Mouse (Mus musculus): ENCODE measurements around the gene Ptch2. TPM values are rescaled to one million over a fixed set of nuclear protein-coding genes. Genes with fewer than 3 reads are reported as not detected.

The Ptch2 gene
- polyA plus RNA-seq, 1 experiment from 2014 or later: 4.0 TPM

GRCm38 (mm10) chr4:117123546-117124217, 27.8 kb downstream of the Ptch2 start:
- 87% methylated on average over 7 of the region's 9 CpGs for WGBS
- Histone ChIP-seq H3K9me3 (replicated peaks) (no peaks in the 10 kb centered on the region), H3K4me2 (no peak overlapping the region), H3K36me3 (ENCODE audit: poor library complexity, severe bottlenecking) (peaks cover 7% of the 10 kb centered on the region), H3K4me3 (no peak overlapping the region), H3K27me3 (no peaks in the 10 kb centered on the region), H3K4me1 (peaks cover 30% of the 10 kb centered on the region), H3K9ac (no peak overlapping the region), H3K27ac (no peak overlapping the region)
- no peak for ATAC-seq

DNA sequence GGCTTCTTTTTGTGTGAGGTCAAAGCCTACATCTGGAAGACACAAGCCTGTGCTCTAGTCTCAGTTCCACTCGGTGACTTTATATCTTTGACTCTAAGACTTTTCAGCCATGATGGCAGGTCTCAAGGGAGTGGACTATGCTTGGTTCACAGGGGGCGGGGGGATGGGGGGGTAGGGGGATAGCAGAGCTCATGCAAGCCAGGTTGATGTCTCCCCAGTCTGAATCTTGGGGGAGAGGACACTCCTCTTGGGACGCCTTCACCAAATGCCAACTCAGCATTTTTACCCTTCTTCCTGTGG, 28.3 kb downstream of the Ptch2 start:
- Histone ChIP-seq H3K27ac (no peak overlapping the region), H3K9ac (no peak overlapping the region), H3K27me3 (no peaks in the 10 kb centered on the region), H3K9me3 (replicated peaks) (no peaks in the 10 kb centered on the region), H3K4me3 (no peak overlapping the region), H3K36me3 (ENCODE audit: poor library complexity, severe bottlenecking) (peaks cover 12% of the 10 kb centered on the region), H3K4me1 (peaks cover 30% of the 10 kb centered on the region), H3K4me2 (no peak overlapping the region)
- WGBS: 96% methylated on average over 3 of the region's 3 CpGs
- no peak for ATAC-seq

DNA sequence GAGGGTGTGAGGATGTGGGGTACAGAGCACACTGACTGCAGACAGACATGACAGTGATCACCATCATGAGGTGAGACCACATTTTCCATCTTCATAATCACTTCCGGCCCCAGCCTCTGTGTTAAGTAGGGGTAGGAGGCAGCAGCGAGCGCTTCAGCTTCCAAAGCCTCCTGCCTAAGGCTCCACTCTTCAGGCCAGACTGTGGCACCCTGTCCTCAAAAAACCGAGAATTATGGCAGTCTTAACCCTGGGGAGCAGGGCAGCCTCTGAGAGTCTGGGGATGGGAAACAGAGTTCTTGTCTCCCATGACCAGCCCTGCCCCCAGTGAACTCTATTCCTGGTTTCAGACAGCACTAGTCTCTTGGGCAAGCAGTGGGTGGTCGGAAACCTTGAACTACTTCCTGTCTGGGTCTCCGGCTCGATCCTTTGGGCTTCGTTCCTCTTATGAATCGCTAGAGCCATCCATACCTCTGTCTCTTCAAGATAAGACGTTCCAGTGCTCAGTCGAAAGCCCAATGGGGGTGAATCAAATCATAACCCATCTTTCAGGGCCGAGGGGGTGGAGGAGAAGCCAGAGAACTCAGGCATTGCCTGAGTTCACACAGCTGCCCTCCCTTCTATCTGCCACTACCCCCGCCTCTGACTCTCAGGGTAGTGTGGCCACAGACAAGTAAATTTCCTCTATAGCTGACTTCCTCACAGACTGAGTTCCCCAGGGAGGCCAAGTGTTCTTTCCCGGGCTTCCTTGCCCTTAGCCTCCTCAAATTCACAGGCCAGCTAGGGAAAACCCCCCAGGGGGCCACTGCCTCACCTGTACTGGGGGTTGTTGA, 28.9 kb downstream of the Ptch2 start:
- Histone ChIP-seq H3K4me3 (no peak overlapping the region), H3K4me1 (peaks cover 28% of the 10 kb centered on the region), H3K27ac (peak overlapping the region; percentile 75), H3K9me3 (replicated peaks) (no peaks in the 10 kb centered on the region), H3K27me3 (no peaks in the 10 kb centered on the region), H3K4me2 (peak overlapping the region; percentile 39), H3K9ac (peak overlapping the region; percentile 55), H3K36me3 (ENCODE audit: poor library complexity, severe bottlenecking) (peaks cover 16% of the 10 kb centered on the region)
- no peak for ATAC-seq
- 80% methylated on average over 14 of the region's 14 CpGs for WGBS

DNA sequence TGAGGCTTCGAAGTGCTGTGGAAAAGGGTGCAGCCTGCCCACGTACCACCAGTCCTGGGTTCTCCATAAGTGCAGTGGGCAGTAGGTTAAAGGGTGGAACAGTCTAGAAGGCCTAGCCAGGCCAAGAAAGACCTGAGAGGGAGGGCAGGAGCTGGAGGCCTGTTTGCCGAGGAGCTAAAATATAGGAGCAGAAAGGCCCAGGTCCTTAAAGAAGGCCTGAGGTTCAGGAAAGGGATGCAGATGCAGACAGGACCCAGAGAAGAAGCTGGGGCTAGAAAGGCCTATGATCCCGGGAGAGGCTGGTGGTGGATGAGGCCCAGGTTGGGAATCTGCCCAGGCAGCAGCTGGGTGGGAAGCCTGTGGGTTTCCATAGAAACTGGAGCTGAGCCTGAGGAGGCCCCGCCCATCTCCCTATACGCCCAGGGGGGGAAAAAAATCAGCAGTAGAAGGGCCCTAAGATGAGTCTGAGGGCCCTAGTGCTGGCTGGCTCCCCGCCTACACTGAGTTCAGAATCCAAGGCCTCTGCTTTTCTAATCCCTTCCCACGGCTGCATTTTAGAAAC, 29.6 kb downstream of the Ptch2 start, which contains the start of gene Btbd19:
Gene Btbd19 (minus strand): TSS at position 378 of the 562 bp plus-strand sequence.
- peak; percentile 51 for ATAC-seq

GRCm38 (mm10) chr4:117125910-117126674, 30.2 kb downstream of the Ptch2 start:
- peak overlapping the region; percentile 39 for H3K4me2 ChIP-seq
- H3K4me1 ChIP-seq: peaks cover 29% of the 10 kb centered on the region
- H3K9me3 ChIP-seq (replicated peaks): no peaks in the 10 kb centered on the region
- no peak for ATAC-seq
- H3K36me3 ChIP-seq (ENCODE audit: poor library complexity, severe bottlenecking): peaks cover 27% of the 10 kb centered on the region
- 0 out of 2 replicates have a peak overlapping the region, but pooled peaks have one; percentile 55 for H3K9ac ChIP-seq
- H3K27me3 ChIP-seq: 0 out of 2 replicates have a peak, but pooled peaks cover 5% of the 10 kb centered on the region
- 54% methylated on average over 15 of the region's 15 CpGs for WGBS
- peak overlapping the region; percentile 75 for H3K27ac ChIP-seq
- no peak overlapping the region for H3K4me3 ChIP-seq

More for the DNA sequence above, 29.6 kb downstream of the Ptch2 start, which contains the start of gene Btbd19:
- Histone ChIP-seq H3K27me3 (0 out of 2 replicates have a peak, but pooled peaks cover under 1% of the 10 kb centered on the region), H3K4me2 (peak within 1 kb of the TSS; percentile 39), H3K4me1 (peaks cover 25% of the 10 kb centered on the region), H3K4me3 (no peak within 1 kb of the TSS), H3K36me3 (ENCODE audit: poor library complexity, severe bottlenecking) (peaks cover 23% of the 10 kb centered on the region), H3K27ac (peak within 1 kb of the TSS; percentile 75), H3K9me3 (replicated peaks) (no peaks in the 10 kb centered on the region), H3K9ac (peak within 1 kb of the TSS; percentile 55)
- 31% methylated on average over 8 of the region's 8 CpGs for WGBS

DNA sequence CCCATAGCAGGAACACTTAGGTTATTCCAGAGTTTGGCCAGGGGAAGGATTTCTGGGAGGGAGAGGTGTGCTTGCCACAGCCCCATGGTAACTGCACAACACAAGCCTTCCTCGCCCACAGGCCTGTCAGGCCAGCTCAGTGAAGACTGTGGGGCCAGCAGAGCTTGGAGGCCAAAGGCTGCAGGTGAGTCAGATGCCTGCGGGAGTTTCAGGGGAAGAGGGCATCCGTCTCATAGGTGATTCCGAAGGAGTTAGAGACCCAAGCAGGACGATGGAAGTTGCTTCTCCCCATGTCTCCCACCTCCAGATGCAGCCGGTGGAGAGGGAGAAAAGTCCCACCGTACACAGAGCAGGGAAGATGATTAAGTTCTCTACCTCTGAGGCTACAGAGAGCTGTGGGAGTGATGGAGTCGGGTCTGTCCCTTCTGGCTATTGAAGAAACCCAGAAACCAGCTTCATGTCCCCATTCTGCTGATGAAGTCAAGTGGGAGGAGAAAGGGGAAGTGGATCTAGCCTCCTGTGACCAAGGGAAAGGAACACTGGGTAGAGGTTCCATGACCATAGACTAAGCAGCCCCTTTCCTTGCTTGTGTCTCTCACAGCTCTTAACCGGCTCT, 30.9 kb downstream of the Ptch2 start, which contains the start of gene Tctex1d4:
Gene Tctex1d4 (plus strand): TSS at position 120 of the 616 bp plus-strand sequence.
- Histone ChIP-seq H3K4me3 (no peak within 1 kb of the TSS), H3K4me1 (peaks cover 36% of the 10 kb centered on the region), H3K4me2 (peak within 1 kb of the TSS; percentile 39), H3K27ac (peak within 1 kb of the TSS; percentile 75), H3K36me3 (ENCODE audit: poor library complexity, severe bottlenecking) (peaks cover 27% of the 10 kb centered on the region), H3K9ac (peak within 1 kb of the TSS; percentile 55; the same call in 1 of the 2 replicates), H3K27me3 (peaks cover 12% of the 10 kb centered on the region; the same call in 1 of the 2 replicates), H3K9me3 (replicated peaks) (no peaks in the 10 kb centered on the region)
- ATAC-seq: no peak
- WGBS: 86% methylated on average over 9 of the region's 9 CpGs

DNA sequence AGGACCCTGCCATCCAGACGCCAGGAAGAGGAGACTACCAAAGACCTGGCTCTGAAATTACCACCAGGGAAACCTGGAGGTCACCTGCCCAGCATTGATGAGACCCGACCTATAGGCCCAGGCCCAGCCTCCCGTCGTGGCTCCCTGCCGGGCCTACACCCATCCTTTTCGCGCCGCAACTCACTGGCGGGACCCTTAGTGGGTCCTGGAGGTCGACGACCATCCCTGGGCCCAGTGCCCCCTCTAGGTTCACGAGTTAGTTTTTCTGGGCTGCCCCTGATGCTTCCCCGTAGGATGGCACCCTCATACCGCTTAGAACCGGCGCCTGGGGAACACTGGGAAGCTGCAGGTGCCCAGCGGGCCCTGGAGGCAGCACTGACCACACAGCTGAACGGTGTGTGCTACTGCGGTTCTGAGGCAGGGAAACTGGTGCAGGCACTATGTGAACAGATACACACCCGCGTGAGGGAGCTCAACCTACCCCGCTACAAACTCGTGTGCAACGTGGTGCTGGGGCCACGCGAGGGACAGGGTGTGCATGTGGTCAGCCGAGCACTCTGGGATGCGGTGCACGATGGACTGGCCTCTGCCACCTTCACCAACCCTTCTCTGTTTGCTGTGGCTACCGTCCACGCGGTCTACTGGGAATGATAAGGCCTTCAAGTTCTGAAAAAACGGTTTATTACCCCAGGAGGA, 32.3 kb downstream of the Ptch2 start:
- no peak for ATAC-seq
- H3K4me3 ChIP-seq: no peak overlapping the region
- no peaks in the 10 kb centered on the region for H3K9me3 ChIP-seq (replicated peaks)
- H3K9ac ChIP-seq: no peak overlapping the region
- WGBS: 94% methylated on average over 33 of the region's 33 CpGs
- no peak overlapping the region for H3K4me2 ChIP-seq
- H3K36me3 ChIP-seq (ENCODE audit: poor library complexity, severe bottlenecking): peaks cover 27% of the 10 kb centered on the region
- peaks cover 23% of the 10 kb centered on the region; the same call in 1 of the 2 replicates for H3K27me3 ChIP-seq
- H3K27ac ChIP-seq: no peak overlapping the region
- peaks cover 48% of the 10 kb centered on the region for H3K4me1 ChIP-seq

DNA sequence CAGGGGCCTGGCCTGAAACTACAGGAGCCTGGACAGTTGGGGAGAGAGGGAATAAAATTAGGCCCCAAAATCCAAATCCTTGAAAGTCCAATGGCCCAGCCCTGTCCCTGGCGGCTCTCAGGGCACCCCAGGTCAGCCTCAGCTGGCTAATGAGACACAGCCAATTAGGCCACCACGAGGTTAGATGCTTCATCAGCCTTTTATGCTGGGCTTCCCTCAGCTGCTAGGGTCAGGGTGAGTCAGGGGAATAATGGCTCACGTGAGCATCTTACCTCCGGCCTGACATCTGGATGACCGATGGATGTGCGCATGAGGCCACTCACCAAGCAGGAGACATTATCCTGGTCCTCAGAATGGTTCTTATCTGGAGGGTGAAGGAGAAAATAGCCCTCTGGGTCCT, 34.9 kb downstream of the Ptch2 start:
- H3K4me2 ChIP-seq: no peak overlapping the region
- no peaks in the 10 kb centered on the region for H3K9me3 ChIP-seq (replicated peaks)
- peaks cover 27% of the 10 kb centered on the region for H3K36me3 ChIP-seq (ENCODE audit: poor library complexity, severe bottlenecking)
- peaks cover 36% of the 10 kb centered on the region for H3K4me1 ChIP-seq
- H3K27me3 ChIP-seq: peaks cover 23% of the 10 kb centered on the region; the same call in 1 of the 2 replicates
- 34% methylated on average over 6 of the region's 6 CpGs for WGBS
- H3K4me3 ChIP-seq: no peak overlapping the region
- no peak for ATAC-seq
- no peak overlapping the region for H3K27ac ChIP-seq
- H3K9ac ChIP-seq: peak overlapping the region; percentile 34

DNA sequence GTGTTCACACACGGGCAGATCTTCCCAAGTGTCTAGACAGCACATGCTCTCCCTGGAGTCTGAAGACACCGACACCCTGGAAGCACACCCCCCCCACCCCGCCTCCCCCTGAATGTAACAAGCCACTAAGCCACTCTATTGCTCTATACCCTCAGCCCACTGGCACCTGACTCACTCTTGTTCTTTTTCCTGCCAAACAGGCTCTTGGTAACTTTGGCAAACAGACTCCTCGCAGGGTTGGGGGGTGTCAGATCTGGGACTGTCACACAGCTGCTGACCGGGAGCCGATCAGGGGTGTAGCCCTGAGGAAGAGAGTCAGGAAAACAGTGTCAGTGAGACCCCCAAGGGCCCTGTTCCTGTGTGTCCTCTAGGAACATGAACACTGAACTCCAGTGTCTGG, 35.3 kb downstream of the Ptch2 start:
- Histone ChIP-seq H3K4me1 (peaks cover 33% of the 10 kb centered on the region), H3K27me3 (peaks cover 23% of the 10 kb centered on the region; the same call in 1 of the 2 replicates), H3K9me3 (replicated peaks) (no peaks in the 10 kb centered on the region), H3K9ac (peak overlapping the region; percentile 9; the same call in 1 of the 2 replicates), H3K4me2 (peak overlapping the region; percentile 92), H3K4me3 (no peak overlapping the region), H3K27ac (no peak overlapping the region), H3K36me3 (ENCODE audit: poor library complexity, severe bottlenecking) (peaks cover 27% of the 10 kb centered on the region)
- no peak for ATAC-seq
- WGBS: 45% methylated on average over 6 of the region's 6 CpGs

GRCm38 (mm10) chr4:117131890-117132793, 36.3 kb downstream of the Ptch2 start:
- Histone ChIP-seq H3K4me1 (peaks cover 29% of the 10 kb centered on the region), H3K27me3 (peaks cover 23% of the 10 kb centered on the region; the same call in 1 of the 2 replicates), H3K36me3 (ENCODE audit: poor library complexity, severe bottlenecking) (peaks cover 27% of the 10 kb centered on the region), H3K4me3 (peak overlapping the region; percentile 69), H3K4me2 (peak overlapping the region; percentile 92), H3K27ac (peak overlapping the region; percentile 44), H3K9ac (peak overlapping the region; percentile 77), H3K9me3 (replicated peaks) (no peaks in the 10 kb centered on the region)
- 7% methylated on average over 7 of the region's 7 CpGs for WGBS
- ATAC-seq: peak; percentile 29; the same call in 1 of the 2 replicates
